Mouse (Mus musculus) heart, embryonic 13.5 days (tissue): ENCODE data around the gene Gm14440. TPM values are rescaled to one million over a fixed set of nuclear protein-coding genes. Genes with fewer than 3 reads are reported as not detected.
"Not testable (repeated sequence)": the region's sequence is repeated elsewhere in the genome, so short reads cannot be mapped to it uniquely, and the experiment has no call there.

Experiments used
- ATAC-seq: fragments of 200-750 bp; cut with Nextera tagmentation; 2 replicates; pipeline ENCODE4 v1.8.0; 2017; ENCODE audit warnings: moderate TSS enrichment; ENCODE audit not compliant: insufficient number of reproducible peaks, low FRiP score, low TSS enrichment; ENCODE audit errors: extremely low read depth
- H3K27ac ChIP-seq: fragments of 300-500 bp; sonication (generic); replicated peaks from 2 replicates; pipeline ENCODE4 v1.5.1; 2015; ENCODE audit warnings: moderate library complexity, mild to moderate bottlenecking, inconsistent platforms
- H3K27me3 ChIP-seq: fragments of 300-500 bp; sonication (generic); replicated peaks from 2 replicates; pipeline ENCODE4 v1.6.1; 2015; ENCODE audit warnings: mild to moderate bottlenecking, inconsistent platforms
- H3K36me3 ChIP-seq: fragments of 300-500 bp; sonication (generic); 2 replicates; pipeline ENCODE4 v1.6.1; 2015; ENCODE audit warnings: mild to moderate bottlenecking, inconsistent platforms
- H3K4me1 ChIP-seq: fragments of 300-500 bp; sonication (generic); 2 replicates; pipeline ENCODE4 v1.6.1; 2015; ENCODE audit warnings: inconsistent platforms
- H3K4me2 ChIP-seq: fragments of 300-500 bp; sonication (generic); 2 replicates; pipeline ENCODE4 v1.6.1; 2015; ENCODE audit warnings: inconsistent platforms, mild to moderate bottlenecking, moderate library complexity
- H3K4me3 ChIP-seq: fragments of 300-500 bp; sonication (generic); 2 replicates; pipeline ENCODE4 v1.5.1; 2015; ENCODE audit warnings: moderate library complexity, mild to moderate bottlenecking, inconsistent platforms
- H3K9ac ChIP-seq: fragments of 300-500 bp; sonication (generic); 2 replicates; pipeline ENCODE4 v1.6.1; 2015; ENCODE audit warnings: inconsistent platforms, mild to moderate bottlenecking, moderate library complexity
- H3K9me3 ChIP-seq: fragments of 300-500 bp; sonication (generic); 2 replicates; pipeline ENCODE4 v1.6.1; 2016; ENCODE audit warnings: inconsistent platforms
- WGBS: fragments of 180-500 bp; shearing (Covaris S2); methylation state at CpG from one replicate; pipeline ENCODE4 v1.1.7; 2015; ENCODE audit warnings: mixed read lengths; 5-methylcytosine and 5-hydroxymethylcytosine counted together
- polyA plus RNA-seq: library from polyadenylated mRNA; unstranded; fragments of >200 nt; fragmentation: Nextera tagmentation; extraction: Ambion mirVana; gene quantifications from 2 replicates; pipeline ENCODE4 v1.2.1, GENCODE M21; 2015

Gm14440 gene
- not detected in 2 replicates for polyA plus RNA-seq

DNA sequence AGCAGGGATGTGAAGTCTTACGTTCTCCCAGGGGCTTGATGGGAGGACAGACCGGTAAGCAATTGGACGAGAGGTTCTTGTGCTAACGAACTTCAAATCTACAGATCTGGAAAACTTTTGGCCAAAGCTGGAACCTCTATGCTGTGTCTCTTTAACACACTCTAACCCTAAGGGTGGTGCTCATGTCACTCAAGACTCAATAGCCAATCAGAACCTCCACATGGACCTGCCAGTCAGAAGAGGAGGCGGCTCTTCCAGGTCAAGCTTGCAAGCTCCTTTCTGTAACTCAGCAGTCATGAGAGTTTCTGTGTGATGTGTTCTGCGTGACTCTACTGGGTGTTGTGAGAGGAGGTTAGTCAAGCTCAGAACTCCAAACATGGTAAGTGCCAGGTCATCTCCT lies at the start of gene Gm14440:
TSS of gene Gm14440 (plus strand) at position 301 of the 400 bp plus-strand sequence.
- H3K4me2 ChIP-seq, H3K27ac ChIP-seq, ATAC-seq, H3K4me3 ChIP-seq, H3K9ac ChIP-seq, H3K27me3 ChIP-seq, H3K36me3 ChIP-seq, H3K9me3 ChIP-seq, H3K4me1 ChIP-seq: not testable (repeated sequence)
- no CpG with 5 or more reads among the region's 6 CpGs for WGBS

Other genes starting within 250 kb of the Gm14440 start
- 0.78 and 0.87 TPM in 2 replicates for gene Gm14393, start 207.3 kb upstream of the Gm14440 start, polyA plus RNA-seq
- gene Gm14399, start 133.1 kb upstream of the Gm14440 start, polyA plus RNA-seq: 3.9 and 7.2 TPM in 2 replicates
- 0.37 and 0.53 TPM in 2 replicates for gene Gm14443, start 99.3 kb upstream of the Gm14440 start, polyA plus RNA-seq
- 3.8 and 4.0 TPM in 2 replicates for gene Gm14391, start 68.2 kb upstream of the Gm14440 start, polyA plus RNA-seq
- 8.8 and 9.5 TPM in 2 replicates for gene Gm4631, start 63.1 kb downstream of the Gm14440 start, polyA plus RNA-seq
- 4.0 and 5.2 TPM in 2 replicates for gene Zfp968, start 97.3 kb downstream of the Gm14440 start, polyA plus RNA-seq
- 5.2 and 7.6 TPM in 2 replicates for gene Gm4724, start 160.7 kb downstream of the Gm14440 start, polyA plus RNA-seq
- gene Zfp965, start 194.9 kb downstream of the Gm14440 start, polyA plus RNA-seq: 0.61 and 8.3 TPM in 2 replicates